Mouse (Mus musculus): ENCODE results near the gene Mcam. TPM values are rescaled to one million over a fixed set of nuclear protein-coding genes. Genes with fewer than 3 reads are reported as not detected.

Gene Mcam
- polyA plus RNA-seq, 1 experiment from 2014 or later = 72.8 TPM

- no peaks in the 10 kb centered on the region for H3K27me3 ChIP-seq
- ChIA-PET CTCF (no interaction called here), POLR2A (interaction anchor here (0.6 kb wide), 1 partner anchor 213 kb away, joined by 4 read pairs; no protein-coding TSS in a partner anchor)
- ATAC-seq (no peak), DNase-seq (ENCODE audit: low read depth, low spot score) (no peak)
- TF ChIP-seq CTCF (IDR thresholded peaks at IDR 0.05) = no peak
- in situ Hi-C loops (cut with MboI; ENCODE audit: low pct_unique_long_range_greater_than_20kb) = no loop called here
Observed at GRCm38 (mm10) chr9:44133287-44133686, 982 bp upstream of the Mcam start.

GRCm38 (mm10) chr9:44134851-44135730, 822 bp downstream of the Mcam start:
- in situ Hi-C loops (cut with MboI; ENCODE audit: low pct_unique_long_range_greater_than_20kb) = no loop called here
- no peaks in the 10 kb centered on the region for H3K27me3 ChIP-seq
- ATAC-seq (peak; percentile 28), DNase-seq (ENCODE audit: low read depth, low spot score) (no peak)
- ChIA-PET POLR2A (interaction anchor here (0.6 to 1.4 kb wide), 3 partner anchors 10 to 99 kb away, joined by 3 to 6 read pairs (median 4); partner anchors contain the start of gene Cbl), CTCF (interaction anchor here (0.6 to 1.1 kb wide), 4 partner anchors 9 to 99 kb away, joined by 3 to 4 read pairs (median 3); no protein-coding TSS in a partner anchor)
- no peak for TF ChIP-seq CTCF (IDR thresholded peaks at IDR 0.05)

- ChIA-PET POLR2A (interaction anchor here (0.7 to 1.4 kb wide), 2 partner anchors 89 to 98 kb away, joined by 3 to 6 read pairs; partner anchors contain the start of gene Cbl), CTCF (interaction anchor here (0.7 to 1.4 kb wide), 4 partner anchors 9 to 99 kb away, joined by 3 to 5 read pairs (median 4); no protein-coding TSS in a partner anchor)
- DNase-seq (ENCODE audit: low read depth, low spot score) (no peak), ATAC-seq (peak; percentile 49)
- in situ Hi-C loops (cut with MboI; ENCODE audit: low pct_unique_long_range_greater_than_20kb) = no loop called here
- no peak for TF ChIP-seq CTCF (IDR thresholded peaks at IDR 0.05)
- no peaks in the 10 kb centered on the region for H3K27me3 ChIP-seq
Observed at GRCm38 (mm10) chr9:44135731-44136411, 1.6 kb downstream of the Mcam start.

GRCm38 (mm10) chr9:44137846-44138245, 3.6 kb downstream of the Mcam start:
- in situ Hi-C loops (cut with MboI; ENCODE audit: low pct_unique_long_range_greater_than_20kb) = no loop called here
- TF ChIP-seq CTCF (IDR thresholded peaks at IDR 0.05) = no peak
- ATAC-seq (no peak), DNase-seq (ENCODE audit: low read depth, low spot score) (no peak)
- ChIA-PET POLR2A (no interaction called here), CTCF (interaction anchor here (1.4 kb wide), 1 partner anchor 12 kb away, joined by 5 read pairs; no protein-coding TSS in a partner anchor)
- no peaks in the 10 kb centered on the region for H3K27me3 ChIP-seq

GRCm38 (mm10) chr9:44141951-44142350, 7.7 kb downstream of the Mcam start:
- no peaks in the 10 kb centered on the region for H3K27me3 ChIP-seq
- ChIA-PET POLR2A (no interaction called here), CTCF (interaction anchor here (1.4 to 1.5 kb wide), 3 partner anchors 16 to 92 kb away, joined by 3 to 4 read pairs (median 4); partner anchors contain the start of gene Cbl)
- DNase-seq (ENCODE audit: low read depth, low spot score) (no peak), ATAC-seq (no peak)
- in situ Hi-C loops (cut with MboI; ENCODE audit: low pct_unique_long_range_greater_than_20kb) = no loop called here
- TF ChIP-seq CTCF (IDR thresholded peaks at IDR 0.05) = no peak

GRCm38 (mm10) chr9:44143421-44143820, 9.2 kb downstream of the Mcam start:
- POLR2A ChIA-PET = interaction anchor here (1.7 kb wide), 1 partner anchor 10 kb away, joined by 4 read pairs; no protein-coding TSS in a partner anchor
- in situ Hi-C loops (cut with MboI; ENCODE audit: low pct_unique_long_range_greater_than_20kb) = no loop called here
- CTCF ChIA-PET = no interaction called here
- DNase-seq (ENCODE audit: low read depth, low spot score) (no peak), ATAC-seq (no peak)
- TF ChIP-seq CTCF (IDR thresholded peaks at IDR 0.05) = no peak
- no peaks in the 10 kb centered on the region for H3K27me3 ChIP-seq

GRCm38 (mm10) chr9:44144023-44144717, 9.9 kb downstream of the Mcam start:
- ChIA-PET CTCF (no interaction called here), POLR2A (interaction anchor here (1.7 kb wide), 1 partner anchor 9 kb away, joined by 4 read pairs; no protein-coding TSS in a partner anchor)
- no peak for DNase-seq (ENCODE audit: low read depth, low spot score)
- in situ Hi-C loops (cut with MboI; ENCODE audit: low pct_unique_long_range_greater_than_20kb) = no loop called here
- no peaks in the 10 kb centered on the region for H3K27me3 ChIP-seq
- ATAC-seq = no peak
- no peak for TF ChIP-seq CTCF (IDR thresholded peaks at IDR 0.05)

GRCm38 (mm10) chr9:44144718-44145060, 10.4 kb downstream of the Mcam start:
- in situ Hi-C loops (cut with MboI; ENCODE audit: low pct_unique_long_range_greater_than_20kb) = no loop called here
- CTCF ChIA-PET = no interaction called here
- no peaks in the 10 kb centered on the region for H3K27me3 ChIP-seq
- POLR2A ChIA-PET = no interaction called here
- DNase-seq (ENCODE audit: low read depth, low spot score) (no peak), ATAC-seq (no peak)
- no peak for TF ChIP-seq CTCF (IDR thresholded peaks at IDR 0.05)

GRCm38 (mm10) chr9:44147290-44147689, 13.0 kb downstream of the Mcam start:
- POLR2A ChIA-PET = interaction anchor here (0.7 kb wide), 1 partner anchor 172 kb away, joined by 4 read pairs; no protein-coding TSS in a partner anchor

GRCm38 (mm10) chr9:44159886-44160285, 25.6 kb downstream of the Mcam start:
- ChIA-PET POLR2A (no interaction called here), CTCF (no interaction called here)
- no peaks in the 10 kb centered on the region for H3K27me3 ChIP-seq
- ATAC-seq = no peak
- in situ Hi-C loops (cut with MboI; ENCODE audit: low pct_unique_long_range_greater_than_20kb) = no loop called here
- DNase-seq (ENCODE audit: low read depth, low spot score) = no peak
- TF ChIP-seq CTCF (IDR thresholded peaks at IDR 0.05) = no peak

More at GRCm38 (mm10) chr9:44147290-44147689, 13.0 kb downstream of the Mcam start:
- in situ Hi-C loops (cut with MboI; ENCODE audit: low pct_unique_long_range_greater_than_20kb) = no loop called here
- CTCF ChIA-PET = interaction anchor here (1.6 to 1.8 kb wide), 3 partner anchors 9 to 28 kb away, joined by 4 to 5 read pairs (median 5); no protein-coding TSS in a partner anchor
- no peak for DNase-seq (ENCODE audit: low read depth, low spot score)
- ATAC-seq = no peak
- H3K27me3 ChIP-seq = no peaks in the 10 kb centered on the region
- TF ChIP-seq CTCF (IDR thresholded peaks at IDR 0.05) = peak; percentile 48

Data from Patski (cell line).